Mouse (Mus musculus): ENCODE data around the gene Acvrl1.

Acvrl1 gene

DNA sequence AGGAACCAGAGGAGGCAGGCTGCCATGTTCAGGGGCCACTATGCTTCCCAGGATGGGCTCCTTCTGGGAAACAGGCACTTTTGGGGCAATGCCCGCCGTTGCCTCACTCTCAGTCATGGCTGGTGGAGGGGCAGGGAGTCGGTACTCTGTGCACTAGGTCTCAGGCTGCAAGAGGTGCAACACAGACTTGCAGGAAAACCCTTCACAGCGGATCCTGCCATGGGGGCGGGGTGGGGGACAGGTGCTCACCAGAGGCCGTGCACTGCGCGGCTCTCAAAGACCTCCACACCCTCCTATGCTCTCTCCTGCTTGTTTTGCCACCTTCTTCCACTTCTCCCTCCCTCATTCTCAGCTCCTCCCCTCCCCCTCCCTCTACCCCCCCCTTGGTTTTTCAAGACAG lies 14.3 kb downstream of the Acvrl1 start:
- no peak for DNase-seq (ENCODE audit: low spot score in 2 of 2)

DNA sequence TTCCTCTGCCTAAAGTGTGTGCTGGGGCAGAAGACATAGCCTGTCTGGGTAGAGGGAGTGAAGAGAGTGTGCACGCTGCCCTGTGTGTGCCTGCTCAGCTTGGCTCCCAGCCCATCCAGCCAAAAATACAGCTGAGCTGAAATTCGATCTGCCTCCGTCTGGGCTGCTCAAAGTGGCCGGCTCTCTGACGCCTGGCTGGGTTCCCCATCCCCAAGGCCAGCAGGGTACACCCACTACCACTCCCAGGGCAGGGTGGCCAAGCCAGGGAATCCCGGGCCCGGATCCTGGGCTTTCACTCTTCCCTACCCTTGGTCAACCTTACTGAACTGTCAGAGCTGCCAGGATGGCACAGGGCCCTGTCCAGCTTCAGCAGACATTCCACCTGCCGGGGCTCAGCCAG lies 15.2 kb downstream of the Acvrl1 start:
- DNase-seq (ENCODE audit: low spot score in 2 of 2), result no peak

DNA sequence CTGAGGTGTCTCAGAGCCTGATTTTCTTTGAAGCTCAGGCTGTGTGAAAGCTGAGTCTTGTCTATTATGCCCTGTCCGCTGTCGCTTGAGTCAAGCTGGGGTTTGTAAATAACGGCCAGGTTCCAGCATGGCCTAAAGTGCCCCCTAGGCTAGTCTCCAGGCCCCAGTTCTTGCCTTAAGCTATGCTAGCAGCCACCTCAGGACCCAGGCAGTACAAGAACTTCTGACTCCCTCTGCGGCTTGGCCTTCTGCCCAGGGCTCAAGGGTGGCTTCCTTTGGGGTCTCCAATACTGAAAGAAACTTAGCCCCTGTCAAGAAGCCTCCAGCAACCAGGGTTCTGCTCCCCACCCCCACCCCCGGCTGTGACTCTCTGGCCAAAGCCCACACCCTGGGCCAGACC lies 15.9 kb downstream of the Acvrl1 start:
- no peak for DNase-seq (ENCODE audit: low spot score in 2 of 2)

GRCm38 (mm10) chr15:101144779-101145178 lies 16.5 kb downstream of the Acvrl1 start:
- DNase-seq (ENCODE audit: low spot score in 2 of 2), result no peak

- DNase-seq (ENCODE audit: low spot score in 2 of 2), result peak; percentile 85 to 97
Measured at GRCm38 (mm10) chr15:101145424-101146099, 17.2 kb downstream of the Acvrl1 start.

- DNase-seq (ENCODE audit: low spot score in 2 of 2), result no peak
Measured at GRCm38 (mm10) chr15:101146100-101146965, 18.0 kb downstream of the Acvrl1 start.

DNA sequence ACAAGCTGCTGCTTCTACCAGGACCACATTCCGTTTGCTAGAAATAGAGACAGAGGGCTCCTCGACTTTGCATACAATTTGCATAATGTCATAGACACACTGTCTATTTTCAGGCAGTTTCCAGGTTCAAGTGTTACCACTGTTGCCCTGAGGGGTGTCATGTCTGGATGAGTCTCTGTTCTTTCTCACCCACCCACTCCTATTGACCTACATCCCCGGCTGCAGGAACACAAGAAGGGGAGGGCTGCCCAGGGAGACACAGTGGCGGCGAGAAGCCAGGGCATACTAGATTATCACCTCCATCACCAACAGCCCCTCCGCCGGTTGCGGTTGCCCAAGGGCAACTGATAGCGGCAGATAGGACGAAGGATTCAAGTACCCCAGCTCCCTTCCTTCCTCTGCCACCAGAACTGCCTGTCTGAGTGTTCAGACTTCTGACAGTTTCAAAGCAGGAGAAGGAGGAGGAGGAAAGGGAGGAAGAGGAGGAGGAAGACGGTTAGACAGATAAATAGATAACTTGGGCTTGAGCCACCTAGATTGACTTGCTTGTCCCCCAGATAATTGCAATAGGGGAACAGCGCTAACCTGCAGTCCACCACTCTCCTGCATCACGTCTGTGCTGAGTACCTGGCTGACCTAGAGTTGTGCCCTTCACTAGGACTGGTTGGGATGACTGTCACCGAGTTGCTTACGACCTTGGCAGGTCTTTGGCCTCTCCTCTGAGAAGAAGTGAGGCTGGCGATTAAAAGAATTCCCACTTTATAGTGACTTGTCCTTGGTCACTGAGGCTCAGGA lies 19.0 kb downstream of the Acvrl1 start:
- DNase-seq (ENCODE audit: low spot score in 2 of 2), result no peak

DNA sequence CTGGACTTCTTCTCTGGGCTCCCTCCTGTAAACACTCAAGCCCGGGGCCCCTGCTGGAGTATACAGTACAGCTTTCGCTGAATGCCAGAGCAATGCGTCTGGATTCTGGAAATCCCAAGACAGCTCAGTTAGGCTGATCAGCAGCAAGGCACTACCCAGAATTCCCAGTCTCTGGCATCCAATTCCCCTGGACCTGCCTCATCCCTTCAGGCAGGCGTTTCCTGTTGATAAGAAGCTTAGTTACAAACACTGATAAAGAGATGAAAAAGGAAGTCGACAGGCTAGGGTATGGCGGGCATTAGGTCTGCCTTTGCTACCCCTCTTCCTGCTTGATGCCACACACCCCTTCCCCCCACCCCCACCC lies 19.6 kb downstream of the Acvrl1 start:
- no peak for DNase-seq (ENCODE audit: low spot score in 2 of 2)

GRCm38 (mm10) chr15:101148604-101149003 lies 20.3 kb downstream of the Acvrl1 start:
- DNase-seq (ENCODE audit: low spot score in 2 of 2), result no peak

GRCm38 (mm10) chr15:101151409-101152261 lies 23.3 kb downstream of the Acvrl1 start:
- DNase-seq (ENCODE audit: low spot score in 2 of 2), result no peak

DNA sequence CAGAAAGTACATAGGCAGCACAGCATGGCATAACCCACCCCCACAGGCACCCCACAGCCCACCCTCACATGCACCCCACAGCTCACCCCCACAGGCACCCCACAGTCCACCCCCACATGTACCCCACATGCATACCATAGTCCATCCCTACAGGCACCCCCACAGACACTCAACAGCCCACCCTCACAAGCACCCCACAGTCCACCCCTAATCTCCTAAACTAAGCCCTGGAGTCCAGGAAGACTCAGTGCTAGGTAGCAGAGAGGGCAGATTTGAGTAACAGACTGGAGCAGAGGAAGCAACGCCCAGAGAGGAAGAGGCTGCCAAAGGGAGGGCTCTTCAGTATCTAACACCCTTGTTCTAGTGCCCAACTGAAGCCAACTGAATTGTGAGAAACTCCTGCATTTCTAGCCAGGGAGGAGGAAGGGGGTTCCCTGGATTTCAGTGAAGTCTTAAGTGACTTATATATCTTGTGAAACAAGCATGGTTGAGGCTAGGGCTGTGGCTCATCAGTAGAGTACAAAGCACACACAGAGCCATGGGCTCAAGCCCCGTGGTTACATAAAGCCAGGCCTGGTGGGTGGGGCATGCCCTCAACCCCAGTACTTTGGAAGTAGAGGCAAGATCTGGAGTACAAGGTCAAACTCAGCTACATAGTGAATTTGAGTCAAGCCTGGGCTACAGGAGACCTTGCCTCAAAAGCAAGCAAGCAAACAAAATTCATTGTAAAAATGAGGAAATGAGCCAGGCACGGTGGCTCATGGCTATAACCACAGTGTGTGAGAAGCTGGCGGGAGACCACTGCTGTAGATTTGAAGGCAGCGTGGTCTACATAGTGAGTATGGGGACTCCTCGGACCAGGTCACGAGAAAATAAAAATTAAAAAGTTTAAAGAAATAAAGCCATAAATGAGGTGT lies 26.6 kb downstream of the Acvrl1 start:
- DNase-seq (ENCODE audit: low spot score in 2 of 2), result no peak

DNA sequence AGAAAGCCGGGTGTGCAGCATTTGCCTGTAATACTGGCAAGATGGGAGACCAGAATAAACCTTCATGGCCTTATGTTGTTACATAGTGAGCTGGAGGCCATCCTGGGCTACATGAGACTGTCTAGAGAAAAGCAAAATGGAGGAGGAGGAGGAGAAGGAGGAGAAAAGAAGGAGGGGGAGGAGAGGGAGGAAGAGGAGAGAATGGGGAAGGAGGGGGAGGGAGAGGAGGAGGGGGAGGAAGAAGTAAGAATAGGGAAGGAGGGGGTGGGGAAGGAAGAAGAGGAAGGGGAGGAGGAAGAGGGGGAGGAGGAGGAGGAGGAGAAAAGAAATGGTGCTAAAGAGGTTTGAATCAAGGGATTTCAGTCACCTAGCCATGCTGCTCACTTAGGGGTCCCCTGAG lies 31.8 kb downstream of the Acvrl1 start:
- DNase-seq (ENCODE audit: low spot score in 2 of 2), result no peak

DNA sequence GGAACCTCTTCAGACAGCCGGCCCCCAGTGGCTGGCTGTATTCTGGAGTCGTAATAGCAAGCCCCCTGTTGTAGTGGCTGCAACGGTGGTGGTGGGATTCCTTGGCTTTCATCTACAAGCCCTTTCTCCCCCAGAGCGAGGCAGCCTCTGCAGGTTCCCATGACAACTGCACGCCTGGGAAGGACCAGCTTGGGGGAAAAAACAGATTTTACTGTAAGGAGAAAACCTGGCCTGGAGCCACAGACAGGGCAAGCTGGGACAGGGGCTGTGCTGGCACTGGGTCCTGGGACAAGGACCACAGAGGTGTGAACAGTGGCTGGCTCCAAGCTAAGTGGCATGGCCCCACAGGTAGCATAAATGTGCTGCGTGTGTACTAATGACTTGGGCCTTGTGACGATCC lies 32.3 kb downstream of the Acvrl1 start:
- no peak for DNase-seq (ENCODE audit: low spot score in 2 of 2)

GRCm38 (mm10) chr15:101161534-101161933 lies 33.2 kb downstream of the Acvrl1 start:
- no peak for DNase-seq (ENCODE audit: low spot score in 2 of 2)

- DNase-seq (ENCODE audit: low spot score in 2 of 2), result no peak
Measured at GRCm38 (mm10) chr15:101163056-101163458, 34.7 kb downstream of the Acvrl1 start.

GRCm38 (mm10) chr15:101163854-101164253 lies 35.5 kb downstream of the Acvrl1 start:
- DNase-seq (ENCODE audit: low spot score in 2 of 2), result no peak

GRCm38 (mm10) chr15:101164291-101164690 lies 36.0 kb downstream of the Acvrl1 start:
- DNase-seq (ENCODE audit: low spot score in 2 of 2), result no peak

DNA sequence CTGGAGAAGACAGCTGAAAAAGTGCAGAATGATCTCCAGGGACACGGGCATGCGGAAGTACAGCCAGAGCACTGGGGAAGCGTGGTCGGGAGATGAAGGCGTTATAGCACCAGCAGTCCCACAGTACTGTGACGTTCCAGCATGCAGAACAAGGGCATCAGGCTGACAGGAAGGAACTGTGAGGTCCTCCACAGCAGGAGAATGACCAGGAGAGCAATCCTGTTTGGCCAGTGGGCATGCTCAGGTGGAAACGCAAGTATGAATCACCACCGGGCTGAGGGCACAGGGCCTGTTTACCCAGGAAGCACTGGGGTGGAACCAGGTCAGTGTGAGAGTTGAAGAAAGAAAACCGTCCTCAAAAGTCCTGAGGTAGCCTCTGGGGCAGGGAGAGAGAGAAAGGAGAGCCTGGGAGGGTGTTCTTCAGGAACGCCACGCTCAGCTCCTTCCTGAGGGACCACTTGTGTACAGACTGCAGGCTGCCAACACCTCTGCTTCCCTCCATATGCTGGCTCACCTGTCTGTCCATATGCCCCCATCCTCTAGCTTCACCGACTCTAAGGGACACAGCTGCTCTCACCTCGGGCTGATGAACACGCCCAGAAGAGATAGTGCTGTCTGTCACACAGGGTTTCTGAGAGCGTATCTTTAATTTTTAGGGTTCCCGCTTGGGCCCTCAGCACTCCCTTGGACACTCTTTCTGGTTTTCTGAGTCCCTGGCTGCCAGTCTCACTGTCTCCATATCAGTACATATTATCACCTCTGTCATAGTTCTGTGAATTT lies 37.5 kb downstream of the Acvrl1 start:
- DNase-seq (ENCODE audit: low spot score in 2 of 2), result no peak

- DNase-seq (ENCODE audit: low spot score in 2 of 2), result no peak
Measured at GRCm38 (mm10) chr15:101167553-101167952, 39.2 kb downstream of the Acvrl1 start.

- DNase-seq (ENCODE audit: low spot score in 2 of 2), result no peak
Measured at GRCm38 (mm10) chr15:101169910-101170309, 41.6 kb downstream of the Acvrl1 start.

All from left cerebral cortex, adult 9 months (tissue).